ENCODE assay signal across 9 mouse cellular contexts in the genomic region with DNA sequence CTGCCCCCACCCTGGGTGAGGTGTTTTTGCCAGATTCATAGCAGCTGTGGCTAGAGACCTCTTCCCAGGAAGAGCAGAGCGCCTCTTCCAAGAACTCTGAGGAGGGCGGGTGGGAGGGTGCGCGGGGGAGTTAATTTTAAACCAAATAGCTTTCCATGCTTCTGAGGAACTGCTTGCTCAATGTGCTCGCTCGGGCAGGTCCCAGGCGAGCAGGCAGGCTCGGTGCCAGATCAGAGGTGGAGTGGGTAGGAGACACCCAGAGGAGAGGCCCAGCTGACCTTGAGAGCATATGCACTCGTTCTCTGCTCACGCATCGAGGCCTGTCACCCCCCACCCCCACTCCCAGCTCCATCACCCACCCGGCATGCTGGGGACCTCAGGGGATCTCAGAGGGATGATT. TPM values are rescaled to one million over a fixed set of nuclear protein-coding genes. Genes with fewer than 3 reads are reported as not detected.
A peak's percentile ranks its signal among the peaks of the same experiment; 100 is the strongest.
DNase-seq lines count a peak whose midpoint lies in the region; ATAC-seq and TF ChIP-seq lines count a peak whose summit lies in the region.
"Had no signal": no experiment of that assay in that cellular context is flagged by ENCODE, and none has a peak within 500 bp of the region (broad histone marks: within the 10 kb centered on the region; RNA-seq: fewer than 3 reads in every experiment).

No protein-coding gene starts in this region.

- peak; percentile 63 to 67 for DNase-seq in cerebellum, postnatal 10 days
- DNase-seq in cerebellum, adult 11-12 months: no peak
- DNase-seq in gastrocnemius, adult 8-10 months (ENCODE audit: low spot score in 2 of 2): peak; percentile 85 to 93
- no peak for DNase-seq in liver, embryonic 14.5 days (ENCODE audit: low read depth in 3 of 3, low spot score in 3 of 3)
- DNase-seq in midbrain, embryonic 14.5 days: no peak

- H3K4me3 ChIP-seq in intestine, postnatal 0 days (ENCODE audit: low read depth, low read length): no peak overlapping the region
- no peak overlapping the region for H3K4me3 ChIP-seq in liver, embryonic 14.5 days (ENCODE audit: insufficient read depth in 1 of 2, low read depth in 2 of 2, low read length in 2 of 2)
- no peak overlapping the region for H3K4me3 ChIP-seq in stomach, embryonic 16.5 days (replicated peaks; ENCODE audit: low read length)
- no peak overlapping the region for H3K4me3 ChIP-seq in midbrain, embryonic 14.5 days (replicated peaks; ENCODE audit: low read depth, low read length)
- H3K4me3 ChIP-seq: midbrain, embryonic 12.5 days had no signal

- H3K4me1 ChIP-seq in intestine, postnatal 0 days (replicated peaks; ENCODE audit: control insufficient read depth, insufficient read depth, low read length): peaks cover 16% of the 10 kb centered on the region
- H3K4me1 ChIP-seq in liver, embryonic 14.5 days (replicated peaks; ENCODE audit: control insufficient read depth in 2 of 2, insufficient read depth in 2 of 2, low read length in 1 of 2): peaks cover 31 to 62% of the 10 kb centered on the region in 2 experiments
- peaks cover 37% of the 10 kb centered on the region for H3K4me1 ChIP-seq in stomach, embryonic 16.5 days (ENCODE audit: control insufficient read depth, insufficient read depth, low read length)
- H3K4me1 ChIP-seq in midbrain, embryonic 14.5 days (ENCODE audit: control insufficient read depth, insufficient read depth, low read length): no peaks in the 10 kb centered on the region
- H3K4me1 ChIP-seq: midbrain, embryonic 12.5 days had no signal

- no peak for TF ChIP-seq CTCF in intestine, postnatal 0 days (IDR thresholded peaks at IDR 0.05; ENCODE audit: low read depth)
- TF ChIP-seq CTCF in liver, embryonic 14.5 days (IDR thresholded peaks at IDR 0.05; ENCODE audit: low read depth): no peak

- peaks cover 6% of the 10 kb centered on the region; the same call in 1 of the 2 replicates for H3K36me3 ChIP-seq in intestine, postnatal 0 days (ENCODE audit: control insufficient read depth, insufficient read depth)
- no peaks in the 10 kb centered on the region for H3K36me3 ChIP-seq in liver, embryonic 14.5 days (replicated peaks; ENCODE audit: control insufficient read depth, insufficient read depth, low read depth)
- no peaks in the 10 kb centered on the region for H3K36me3 ChIP-seq in stomach, embryonic 16.5 days (ENCODE audit: control insufficient read depth, insufficient read depth, low read length)
- no peaks in the 10 kb centered on the region for H3K36me3 ChIP-seq in midbrain, embryonic 14.5 days (ENCODE audit: control insufficient read depth, insufficient read depth, low read length)
- H3K36me3 ChIP-seq: midbrain, embryonic 12.5 days had no signal

- ATAC-seq in intestine, postnatal 0 days: peak; percentile 20; the same call in 1 of the 2 replicates
- ATAC-seq in liver, embryonic 14.5 days (ENCODE audit: insufficient read depth): peak; percentile 17; the same call in 1 of the 2 replicates
- ATAC-seq in stomach, embryonic 16.5 days (ENCODE audit: insufficient read depth, low FRiP score): peak; percentile 80; the same call in 1 of the 2 replicates
- ATAC-seq in inflammation-experienced regulatory T-cells, adult 6 months: no peak
- ATAC-seq in midbrain, embryonic 14.5 days (ENCODE audit: low FRiP score, low TSS enrichment): no peak

- TF ChIP-seq EP300 in liver, embryonic 14.5 days (IDR thresholded peaks at IDR 0.05; ENCODE audit: low read depth): no peak

- 0 out of 2 replicates have a peak overlapping the region, but pooled peaks have one; percentile 30 for H3K4me2 ChIP-seq in intestine, postnatal 0 days (replicated peaks; ENCODE audit: low read depth)
- peak overlapping the region; percentile 40 for H3K4me2 ChIP-seq in liver, embryonic 14.5 days (ENCODE audit: low read depth)
- 0 out of 2 replicates have a peak overlapping the region, but pooled peaks have one; percentile 7 for H3K4me2 ChIP-seq in stomach, embryonic 16.5 days (ENCODE audit: low read depth, low read length)
- H3K4me2 ChIP-seq in midbrain, embryonic 14.5 days (ENCODE audit: low read length): no peak overlapping the region
- H3K4me2 ChIP-seq: midbrain, embryonic 12.5 days had no signal

- no peak overlapping the region for H3K9ac ChIP-seq in intestine, postnatal 0 days (ENCODE audit: low read depth, low read length)
- peak overlapping the region; percentile 21; the same call in 1 of the 2 replicates for H3K9ac ChIP-seq in liver, embryonic 14.5 days (replicated peaks)
- H3K9ac ChIP-seq in stomach, embryonic 16.5 days (ENCODE audit: low read length): peak overlapping the region; percentile 24
- H3K9ac ChIP-seq in midbrain, embryonic 14.5 days (replicated peaks; ENCODE audit: low read length): no peak overlapping the region
- H3K9ac ChIP-seq: midbrain, embryonic 12.5 days had no signal

- 11% methylated on average over 12 of the region's 12 CpGs for WGBS in intestine, postnatal 0 days
- WGBS in liver, embryonic 14.5 days (ENCODE audit: insufficient replicate concordance): 32% methylated on average over 12 of the region's 12 CpGs
- 34% methylated on average over 12 of the region's 12 CpGs for WGBS in stomach, embryonic 16.5 days
- WGBS in midbrain, embryonic 14.5 days: 73% methylated on average over 12 of the region's 12 CpGs

- no peaks in the 10 kb centered on the region for H3K27me3 ChIP-seq in intestine, postnatal 0 days (replicated peaks; ENCODE audit: control insufficient read depth, insufficient read depth, low read length)
- H3K27me3 ChIP-seq in liver, embryonic 14.5 days (ENCODE audit: control insufficient read depth, insufficient read depth, low read length): no peaks in the 10 kb centered on the region
- no peaks in the 10 kb centered on the region for H3K27me3 ChIP-seq in stomach, embryonic 16.5 days (ENCODE audit: control insufficient read depth, insufficient read depth, low read length)
- H3K27me3 ChIP-seq in midbrain, embryonic 14.5 days (ENCODE audit: control insufficient read depth, insufficient read depth, low read length): no peaks in the 10 kb centered on the region
- H3K27me3 ChIP-seq: midbrain, embryonic 12.5 days had no signal

- H3K9me3 ChIP-seq in intestine, postnatal 0 days (ENCODE audit: control insufficient read depth): no peaks in the 10 kb centered on the region
- H3K9me3 ChIP-seq in liver, embryonic 14.5 days (ENCODE audit: control insufficient read depth, low read length): no peaks in the 10 kb centered on the region
- H3K9me3 ChIP-seq in stomach, embryonic 16.5 days (replicated peaks; ENCODE audit: control insufficient read depth, low read length): no peaks in the 10 kb centered on the region
- H3K9me3 ChIP-seq in midbrain, embryonic 14.5 days (ENCODE audit: control insufficient read depth, low read length): no peaks in the 10 kb centered on the region
- H3K9me3 ChIP-seq: midbrain, embryonic 12.5 days had no signal

- H3K27ac ChIP-seq in intestine, postnatal 0 days (ENCODE audit: low read depth, low read length): peak overlapping the region; percentile 21; the same call in 1 of the 2 replicates
- H3K27ac ChIP-seq in liver, embryonic 14.5 days: peak overlapping the region; percentile 5; the same call in 1 of the 2 replicates
- H3K27ac ChIP-seq in stomach, embryonic 16.5 days (ENCODE audit: low read length): peak overlapping the region; percentile 83
- H3K27ac ChIP-seq in midbrain, embryonic 14.5 days (replicated peaks; ENCODE audit: low read depth, low read length): no peak overlapping the region
- H3K27ac ChIP-seq: midbrain, embryonic 12.5 days had no signal

RNA-seq across cellular contexts. Expression of a gene that starts 12.1 kb away (rescaled TPM):
- 10 to 100 TPM in 3 of 4 experiments, 1 to 10 TPM in 1; 5.1 to 61.2 (median 22.7) TPM for total RNA-seq in gastrocnemius, adult 8-10 months (2022)
- polyA plus RNA-seq in intestine, postnatal 0 days (2015; fragmentation: Nextera tagmentation; extraction: Ambion mirVana): 9.4 and 12.1 TPM in 2 replicates
- polyA plus RNA-seq in liver, embryonic 14.5 days (2012; rRNA removed): 2.8 and 3.3 TPM in 2 replicates
- 4.9 and 6.0 TPM in 2 replicates for polyA plus RNA-seq in liver, embryonic 14.5 days (2014; fragmentation: Nextera tagmentation; extraction: Ambion mirVana)
- polyA plus RNA-seq in stomach, embryonic 16.5 days (2015; fragmentation: Nextera tagmentation; extraction: Ambion mirVana): 13.2 and 16.5 TPM in 2 replicates
- polyA plus RNA-seq in inflammation-experienced regulatory T-cells, adult 6 months (2017; shearing (Covaris generic)): 100 to 1,000 TPM in 2 of 3 experiments, 10 to 100 TPM in 1; 85.4 to 124 (median 100) TPM
- polyA plus RNA-seq in midbrain, embryonic 14.5 days (2014; fragmentation: Nextera tagmentation; extraction: Ambion mirVana): 5.0 and 5.5 TPM in 2 replicates

RNA-seq across cellular contexts. Expression of a gene that starts 18.2 kb away (rescaled TPM):
- 10 to 100 TPM; 33.6 to 41.0 (median 36.0) TPM for total RNA-seq in gastrocnemius, adult 8-10 months (2022)
- 26.2 and 30.4 TPM in 2 replicates for polyA plus RNA-seq in intestine, postnatal 0 days (2015; fragmentation: Nextera tagmentation; extraction: Ambion mirVana)
- 5.1 and 6.2 TPM in 2 replicates for polyA plus RNA-seq in liver, embryonic 14.5 days (2012; rRNA removed)
- 7.3 and 8.0 TPM in 2 replicates for polyA plus RNA-seq in liver, embryonic 14.5 days (2014; fragmentation: Nextera tagmentation; extraction: Ambion mirVana)
- 41.2 and 46.4 TPM in 2 replicates for polyA plus RNA-seq in stomach, embryonic 16.5 days (2015; fragmentation: Nextera tagmentation; extraction: Ambion mirVana)
- 10 to 100 TPM; 53.9 to 59.6 (median 59.2) TPM for polyA plus RNA-seq in inflammation-experienced regulatory T-cells, adult 6 months (2017; shearing (Covaris generic))
- 1.5 and 1.8 TPM in 2 replicates for polyA plus RNA-seq in midbrain, embryonic 14.5 days (2014; fragmentation: Nextera tagmentation; extraction: Ambion mirVana)

RNA-seq across cellular contexts. Expression of a gene that starts 30.3 kb away (rescaled TPM):
- 10 to 100 TPM in 3 of 4 experiments, 1 to 10 TPM in 1; 9.6 to 16.3 (median 11.7) TPM for total RNA-seq in gastrocnemius, adult 8-10 months (2022)
- polyA plus RNA-seq in intestine, postnatal 0 days (2015; fragmentation: Nextera tagmentation; extraction: Ambion mirVana): 5.9 and 8.2 TPM in 2 replicates
- polyA plus RNA-seq in liver, embryonic 14.5 days (2012; rRNA removed): 3.1 and 3.3 TPM in 2 replicates
- 2.2 and 3.5 TPM in 2 replicates for polyA plus RNA-seq in liver, embryonic 14.5 days (2014; fragmentation: Nextera tagmentation; extraction: Ambion mirVana)
- polyA plus RNA-seq in stomach, embryonic 16.5 days (2015; fragmentation: Nextera tagmentation; extraction: Ambion mirVana): 11.3 and 11.8 TPM in 2 replicates
- polyA plus RNA-seq in inflammation-experienced regulatory T-cells, adult 6 months (2017; shearing (Covaris generic)): 10 to 100 TPM; 22.0 to 35.2 (median 29.8) TPM
- 20.9 and 21.7 TPM in 2 replicates for polyA plus RNA-seq in midbrain, embryonic 14.5 days (2014; fragmentation: Nextera tagmentation; extraction: Ambion mirVana)

RNA-seq across cellular contexts. Expression of a gene that starts 32.5 kb away (rescaled TPM):
- total RNA-seq in gastrocnemius, adult 8-10 months (2022): 10 to 100 TPM; 29.0 to 53.2 (median 38.4) TPM
- 0.14 and 0.20 TPM in 2 replicates for polyA plus RNA-seq in intestine, postnatal 0 days (2015; fragmentation: Nextera tagmentation; extraction: Ambion mirVana)
- 0.05 and 0.07 TPM in 2 replicates for polyA plus RNA-seq in liver, embryonic 14.5 days (2012; rRNA removed)
- polyA plus RNA-seq in liver, embryonic 14.5 days (2014; fragmentation: Nextera tagmentation; extraction: Ambion mirVana): 0.20 TPM in 1 of 2 replicates, not detected in the other
- 0.47 and 0.90 TPM in 2 replicates for polyA plus RNA-seq in stomach, embryonic 16.5 days (2015; fragmentation: Nextera tagmentation; extraction: Ambion mirVana)
- polyA plus RNA-seq in inflammation-experienced regulatory T-cells, adult 6 months (2017; shearing (Covaris generic)): 1 to 10 TPM in 2 of 3 experiments, under 1 TPM in 1; 0.99 to 3.2 (median 1.3) TPM
- polyA plus RNA-seq in midbrain, embryonic 14.5 days (2014; fragmentation: Nextera tagmentation; extraction: Ambion mirVana): 4.1 and 6.3 TPM in 2 replicates

Comparison
In these comparisons a context has a peak if more than half of its experiments do, and no peak if none do; other contexts are left out.
1. DNase-seq: peak in cerebellum, postnatal 10 days (2 of 2) and gastrocnemius, adult 8-10 months (2 of 2); none in cerebellum, adult 11-12 months (single experiment), liver, embryonic 14.5 days (0 of 3) and midbrain, embryonic 14.5 days (single experiment).
2. ATAC-seq: peak in intestine, postnatal 0 days (single experiment), liver, embryonic 14.5 days (single experiment) and stomach, embryonic 16.5 days (single experiment); none in inflammation-experienced regulatory T-cells, adult 6 months (single experiment) and midbrain, embryonic 14.5 days (single experiment).
3. H3K9ac ChIP-seq: peak in liver, embryonic 14.5 days (single experiment) and stomach, embryonic 16.5 days (single experiment); none in intestine, postnatal 0 days (single experiment) and midbrain, embryonic 14.5 days (single experiment).